Mouse (Mus musculus): ENCODE results near the gene Kansl3. TPM values are rescaled to one million over a fixed set of nuclear protein-coding genes. Genes with fewer than 3 reads are reported as not detected.
A peak's percentile ranks its signal among the peaks of the same experiment; 100 is the strongest.

The Kansl3 gene
- polyA plus RNA-seq, 1 experiment from 2014 or later, result 39.7 TPM

GRCm38 (mm10) chr1:36325900-36326321 is 43.1 kb downstream of the Kansl3 start:
- Histone ChIP-seq H3K9me3 (ENCODE audit: control insufficient read depth, low read length) (no peaks in the 10 kb centered on the region), H3K9ac (replicated peaks; ENCODE audit: low read length) (no peak overlapping the region), H3K36me3 (ENCODE audit: control insufficient read depth, insufficient read depth, low read length) (peaks cover 15% of the 10 kb centered on the region; the same call in 1 of the 2 replicates), H3K4me3 (replicated peaks; ENCODE audit: low read depth, low read length) (no peak overlapping the region), H3K27ac (replicated peaks; ENCODE audit: low read depth, low read length) (no peak overlapping the region), H3K27me3 (ENCODE audit: control insufficient read depth, insufficient read depth, low read length) (no peaks in the 10 kb centered on the region), H3K4me2 (ENCODE audit: low read length) (no peak overlapping the region), H3K4me1 (ENCODE audit: control insufficient read depth, insufficient read depth, low read length) (no peaks in the 10 kb centered on the region)
- WGBS, result 95% methylated on average over 2 of the region's 2 CpGs
- ATAC-seq (ENCODE audit: low FRiP score, low TSS enrichment) (no peak), DNase-seq (no peak)

GRCm38 (mm10) chr1:36323746-36324448 is 45.1 kb downstream of the Kansl3 start:
- Histone ChIP-seq H3K36me3 (ENCODE audit: control insufficient read depth, insufficient read depth, low read length) (0 out of 2 replicates have a peak, but pooled peaks cover 5% of the 10 kb centered on the region), H3K9ac (replicated peaks; ENCODE audit: low read length) (no peak overlapping the region), H3K4me1 (ENCODE audit: control insufficient read depth, insufficient read depth, low read length) (no peaks in the 10 kb centered on the region), H3K27me3 (ENCODE audit: control insufficient read depth, insufficient read depth, low read length) (no peaks in the 10 kb centered on the region), H3K9me3 (ENCODE audit: control insufficient read depth, low read length) (no peaks in the 10 kb centered on the region), H3K4me3 (replicated peaks; ENCODE audit: low read depth, low read length) (no peak overlapping the region), H3K27ac (replicated peaks; ENCODE audit: low read depth, low read length) (no peak overlapping the region), H3K4me2 (ENCODE audit: low read length) (no peak overlapping the region)
- peak; percentile 70 for DNase-seq
- ATAC-seq (ENCODE audit: low FRiP score, low TSS enrichment), result no peak
- 61% methylated on average over 8 of the region's 8 CpGs for WGBS

GRCm38 (mm10) chr1:36323076-36323475 is 45.9 kb downstream of the Kansl3 start:
- no peaks in the 10 kb centered on the region for H3K9me3 ChIP-seq (ENCODE audit: control insufficient read depth, low read length)
- no peaks in the 10 kb centered on the region for H3K27me3 ChIP-seq (ENCODE audit: control insufficient read depth, insufficient read depth, low read length)
- H3K4me3 ChIP-seq (replicated peaks; ENCODE audit: low read depth, low read length), result no peak overlapping the region
- 0 out of 2 replicates have a peak, but pooled peaks cover 5% of the 10 kb centered on the region for H3K36me3 ChIP-seq (ENCODE audit: control insufficient read depth, insufficient read depth, low read length)
- whole genome bisulfite sequencing, result 87% methylated on average over 9 of the region's 9 CpGs
- no peak overlapping the region for H3K9ac ChIP-seq (replicated peaks; ENCODE audit: low read length)
- no peak overlapping the region for H3K27ac ChIP-seq (replicated peaks; ENCODE audit: low read depth, low read length)
- no peaks in the 10 kb centered on the region for H3K4me1 ChIP-seq (ENCODE audit: control insufficient read depth, insufficient read depth, low read length)
- DNase-seq (no peak), ATAC-seq (ENCODE audit: low FRiP score, low TSS enrichment) (no peak)
- H3K4me2 ChIP-seq (ENCODE audit: low read length), result no peak overlapping the region

- 76% methylated on average over 11 of the region's 11 CpGs for WGBS
- ATAC-seq (ENCODE audit: low FRiP score, low TSS enrichment) (no peak), DNase-seq (no peak)
- no peaks in the 10 kb centered on the region for H3K9me3 ChIP-seq (ENCODE audit: control insufficient read depth, low read length)
- no peak overlapping the region for H3K27ac ChIP-seq (replicated peaks; ENCODE audit: low read depth, low read length)
- no peak overlapping the region for H3K9ac ChIP-seq (replicated peaks; ENCODE audit: low read length)
- H3K27me3 ChIP-seq (ENCODE audit: control insufficient read depth, insufficient read depth, low read length), result no peaks in the 10 kb centered on the region
- H3K4me3 ChIP-seq (replicated peaks; ENCODE audit: low read depth, low read length), result no peak overlapping the region
- H3K4me1 ChIP-seq (ENCODE audit: control insufficient read depth, insufficient read depth, low read length), result no peaks in the 10 kb centered on the region
- no peaks in the 10 kb centered on the region for H3K36me3 ChIP-seq (ENCODE audit: control insufficient read depth, insufficient read depth, low read length)
- H3K4me2 ChIP-seq (ENCODE audit: low read length), result no peak overlapping the region
Measured at GRCm38 (mm10) chr1:36321829-36322573, 47.0 kb downstream of the Kansl3 start.

- Histone ChIP-seq H3K4me2 (ENCODE audit: low read length) (no peak overlapping the region), H3K36me3 (ENCODE audit: control insufficient read depth, insufficient read depth, low read length) (no peaks in the 10 kb centered on the region), H3K9ac (replicated peaks; ENCODE audit: low read length) (no peak overlapping the region), H3K4me1 (ENCODE audit: control insufficient read depth, insufficient read depth, low read length) (no peaks in the 10 kb centered on the region), H3K27ac (replicated peaks; ENCODE audit: low read depth, low read length) (no peak overlapping the region), H3K27me3 (ENCODE audit: control insufficient read depth, insufficient read depth, low read length) (no peaks in the 10 kb centered on the region), H3K9me3 (ENCODE audit: control insufficient read depth, low read length) (no peaks in the 10 kb centered on the region), H3K4me3 (replicated peaks; ENCODE audit: low read depth, low read length) (no peak overlapping the region)
- no peak for DNase-seq
- 84% methylated on average over 2 of the region's 2 CpGs for WGBS
- ATAC-seq (ENCODE audit: low FRiP score, low TSS enrichment), result no peak
Measured at GRCm38 (mm10) chr1:36321164-36321563, 47.8 kb downstream of the Kansl3 start.

GRCm38 (mm10) chr1:36315776-36316100 is 53.2 kb downstream of the Kansl3 start:
- no peaks in the 10 kb centered on the region for H3K4me1 ChIP-seq (ENCODE audit: control insufficient read depth, insufficient read depth, low read length)
- H3K4me2 ChIP-seq (ENCODE audit: low read length), result no peak overlapping the region
- H3K9ac ChIP-seq (replicated peaks; ENCODE audit: low read length), result no peak overlapping the region
- no peak overlapping the region for H3K27ac ChIP-seq (replicated peaks; ENCODE audit: low read depth, low read length)
- H3K9me3 ChIP-seq (ENCODE audit: control insufficient read depth, low read length), result no peaks in the 10 kb centered on the region
- H3K27me3 ChIP-seq (ENCODE audit: control insufficient read depth, insufficient read depth, low read length), result no peaks in the 10 kb centered on the region
- H3K36me3 ChIP-seq (ENCODE audit: control insufficient read depth, insufficient read depth, low read length), result no peaks in the 10 kb centered on the region
- no peak overlapping the region for H3K4me3 ChIP-seq (replicated peaks; ENCODE audit: low read depth, low read length)
- DNase-seq (no peak), ATAC-seq (ENCODE audit: low FRiP score, low TSS enrichment) (no peak)
- 98% methylated on average over 2 of the region's 2 CpGs for WGBS

- Histone ChIP-seq H3K27me3 (ENCODE audit: control insufficient read depth, insufficient read depth, low read length) (no peaks in the 10 kb centered on the region), H3K9ac (replicated peaks; ENCODE audit: low read length) (no peak overlapping the region), H3K9me3 (ENCODE audit: control insufficient read depth, low read length) (no peaks in the 10 kb centered on the region), H3K27ac (replicated peaks; ENCODE audit: low read depth, low read length) (no peak overlapping the region), H3K4me3 (replicated peaks; ENCODE audit: low read depth, low read length) (no peak overlapping the region), H3K4me2 (ENCODE audit: low read length) (no peak overlapping the region), H3K36me3 (ENCODE audit: control insufficient read depth, insufficient read depth, low read length) (no peaks in the 10 kb centered on the region), H3K4me1 (ENCODE audit: control insufficient read depth, insufficient read depth, low read length) (no peaks in the 10 kb centered on the region)
- DNase-seq, result no peak
- 88% methylated on average over 11 of the region's 11 CpGs for WGBS
- no peak for ATAC-seq (ENCODE audit: low FRiP score, low TSS enrichment)
Measured at GRCm38 (mm10) chr1:36314959-36315775, 53.8 kb downstream of the Kansl3 start.

GRCm38 (mm10) chr1:36309498-36309901 is 59.5 kb downstream of the Kansl3 start:
- no peak for ATAC-seq (ENCODE audit: low FRiP score, low TSS enrichment)
- Histone ChIP-seq H3K27me3 (ENCODE audit: control insufficient read depth, insufficient read depth, low read length) (peaks cover 12% of the 10 kb centered on the region; the same call in 1 of the 2 replicates), H3K9me3 (ENCODE audit: control insufficient read depth, low read length) (no peaks in the 10 kb centered on the region), H3K4me3 (replicated peaks; ENCODE audit: low read depth, low read length) (no peak overlapping the region), H3K9ac (replicated peaks; ENCODE audit: low read length) (no peak overlapping the region), H3K4me2 (ENCODE audit: low read length) (peak overlapping the region; percentile 10; the same call in 1 of the 2 replicates), H3K27ac (replicated peaks; ENCODE audit: low read depth, low read length) (no peak overlapping the region), H3K36me3 (ENCODE audit: control insufficient read depth, insufficient read depth, low read length) (no peaks in the 10 kb centered on the region), H3K4me1 (ENCODE audit: control insufficient read depth, insufficient read depth, low read length) (peaks cover 12% of the 10 kb centered on the region; the same call in 1 of the 2 replicates)
- WGBS, result 20% methylated on average over 3 of the region's 3 CpGs
- peak; percentile 44 for DNase-seq
